Mouse (Mus musculus) intestine, embryonic 14.5 days (tissue): ENCODE data around the gene Abr. TPM values are rescaled to one million over a fixed set of nuclear protein-coding genes. Genes with fewer than 3 reads are reported as not detected.
A peak's percentile ranks its signal among the peaks of the same experiment; 100 is the strongest.

ENCODE experiments used
- ATAC-seq: fragments of 200-750 bp; cut with Nextera tagmentation; replicated peaks from 2 replicates; pipeline ENCODE4 v1.8.0; 2017; ENCODE audit warnings: low read depth, moderate number of reproducible peaks, moderate TSS enrichment, moderate library complexity; ENCODE audit not compliant: low FRiP score, low TSS enrichment
- DNase-seq: peaks from one replicate; pipeline ENCODE4 v3.0.0-alpha.2; 2018; ENCODE audit warnings: low spot score
- H3K27ac ChIP-seq: fragments of 300-500 bp; sonication (generic); 2 replicates; pipeline ENCODE4 v1.5.1; 2014; ENCODE audit warnings: low read depth, mild to moderate bottlenecking, control low read depth
- H3K27me3 ChIP-seq: fragments of 300-500 bp; sonication (generic); replicated peaks from 2 replicates; pipeline ENCODE4 v1.6.1; 2014; ENCODE audit warnings: low read length, control low read depth; ENCODE audit not compliant: control insufficient read depth, insufficient read depth
- H3K36me3 ChIP-seq: fragments of 300-500 bp; sonication (generic); 2 replicates; pipeline ENCODE4 v1.6.1; 2014; ENCODE audit warnings: low read length, control low read depth; ENCODE audit not compliant: control insufficient read depth, insufficient read depth
- H3K4me1 ChIP-seq: fragments of 300-500 bp; sonication (generic); replicated peaks from 2 replicates; pipeline ENCODE4 v1.6.1; 2014; ENCODE audit warnings: low read length, control low read depth, mixed read lengths; ENCODE audit not compliant: control insufficient read depth, insufficient read depth
- H3K4me2 ChIP-seq: fragments of 300-500 bp; sonication (generic); 2 replicates; pipeline ENCODE4 v1.6.1; 2014; ENCODE audit warnings: low read length
- H3K4me3 ChIP-seq: fragments of 300-500 bp; sonication (generic); 2 replicates; pipeline ENCODE4 v1.5.1; 2014; ENCODE audit warnings: low read depth, low read length, control low read depth, mixed read lengths
- H3K9ac ChIP-seq: fragments of 300-500 bp; sonication (generic); 2 replicates; pipeline ENCODE4 v1.6.1; 2014; ENCODE audit warnings: mild to moderate bottlenecking, low read length
- H3K9me3 ChIP-seq: fragments of 300-500 bp; sonication (generic); 2 replicates; pipeline ENCODE4 v1.6.1; 2016; ENCODE audit warnings: low read length, control low read depth; ENCODE audit not compliant: control insufficient read depth
- WGBS: fragments of 180-500 bp; shearing (Covaris S2); extraction: QIAGEN DNeasy Blood & Tissue Kit; methylation state at CpG from one replicate; pipeline ENCODE4 v1.1.7; 2014; 5-methylcytosine and 5-hydroxymethylcytosine counted together
- polyA plus RNA-seq: library from polyadenylated mRNA; unstranded; fragments of >200 nt; fragmentation: Nextera tagmentation; extraction: Ambion mirVana; gene quantifications from 2 replicates; pipeline ENCODE4 v1.2.1, GENCODE M21; 2014

Gene Abr
- polyA plus RNA-seq, 1 experiment from 2014 or later: 44.3 TPM

GRCm38 (mm10) chr11:76588032-76588431, 34.1 kb downstream of the Abr start:
- Histone ChIP-seq H3K4me2 (no peak overlapping the region), H3K36me3 (no peaks in the 10 kb centered on the region), H3K27me3 (no peaks in the 10 kb centered on the region), H3K9ac (no peak overlapping the region), H3K4me1 (0 out of 2 replicates have a peak, but pooled peaks cover 4% of the 10 kb centered on the region), H3K4me3 (no peak overlapping the region), H3K9me3 (no peaks in the 10 kb centered on the region), H3K27ac (no peak overlapping the region)
- DNase-seq: no peak
- 74% methylated on average over 2 of the region's 2 CpGs for WGBS
- no peak for ATAC-seq

- H3K27me3 ChIP-seq: no peaks in the 10 kb centered on the region
- H3K9me3 ChIP-seq: no peaks in the 10 kb centered on the region
- H3K4me2 ChIP-seq: no peak overlapping the region
- H3K27ac ChIP-seq: no peak overlapping the region
- ATAC-seq: no peak
- no peak overlapping the region for H3K9ac ChIP-seq
- H3K4me1 ChIP-seq: 0 out of 2 replicates have a peak, but pooled peaks cover 4% of the 10 kb centered on the region
- H3K4me3 ChIP-seq: no peak overlapping the region
- no peaks in the 10 kb centered on the region for H3K36me3 ChIP-seq
- DNase-seq: no peak
- WGBS: 83% methylated on average over 1 of the region's 1 CpGs
Measured at GRCm38 (mm10) chr11:76587333-76587732, 34.8 kb downstream of the Abr start.

GRCm38 (mm10) chr11:76586119-76586518, 36.0 kb downstream of the Abr start:
- Histone ChIP-seq H3K9ac (no peak overlapping the region), H3K36me3 (no peaks in the 10 kb centered on the region), H3K4me3 (no peak overlapping the region), H3K27ac (no peak overlapping the region), H3K4me1 (0 out of 2 replicates have a peak, but pooled peaks cover 4% of the 10 kb centered on the region), H3K9me3 (no peaks in the 10 kb centered on the region), H3K27me3 (no peaks in the 10 kb centered on the region), H3K4me2 (no peak overlapping the region)
- ATAC-seq (no peak), DNase-seq (no peak)
- WGBS: 30% methylated on average over 3 of the region's 3 CpGs

- Histone ChIP-seq H3K9ac (no peak overlapping the region), H3K4me2 (no peak overlapping the region), H3K27ac (no peak overlapping the region), H3K27me3 (no peaks in the 10 kb centered on the region), H3K4me1 (no peaks in the 10 kb centered on the region), H3K9me3 (0 out of 2 replicates have a peak, but pooled peaks cover 4% of the 10 kb centered on the region), H3K36me3 (no peaks in the 10 kb centered on the region), H3K4me3 (no peak overlapping the region)
- ATAC-seq (peak; percentile 72; the same call in 1 of the 2 replicates), DNase-seq (peak; percentile 98)
- 31% methylated on average over 12 of the region's 12 CpGs for WGBS
Measured at GRCm38 (mm10) chr11:76577588-76578257, 44.4 kb downstream of the Abr start.

- Histone ChIP-seq H3K9ac (no peak overlapping the region), H3K27me3 (no peaks in the 10 kb centered on the region), H3K36me3 (no peaks in the 10 kb centered on the region), H3K4me2 (no peak overlapping the region), H3K9me3 (0 out of 2 replicates have a peak, but pooled peaks cover 4% of the 10 kb centered on the region), H3K27ac (no peak overlapping the region), H3K4me3 (no peak overlapping the region), H3K4me1 (peaks cover 21% of the 10 kb centered on the region)
- ATAC-seq (no peak), DNase-seq (no peak)
- WGBS: 81% methylated on average over 6 of the region's 6 CpGs
Measured at GRCm38 (mm10) chr11:76572820-76573385, 49.2 kb downstream of the Abr start.

GRCm38 (mm10) chr11:76571613-76571929, 50.5 kb downstream of the Abr start:
- 4% methylated on average over 9 of the region's 9 CpGs for WGBS
- H3K4me3 ChIP-seq: peak overlapping the region; percentile 64
- peak overlapping the region; percentile 72 for H3K9ac ChIP-seq
- no peaks in the 10 kb centered on the region for H3K27me3 ChIP-seq
- H3K4me1 ChIP-seq: peaks cover 21% of the 10 kb centered on the region
- no peak overlapping the region for H3K27ac ChIP-seq
- DNase-seq (no peak), ATAC-seq (peak; percentile 51)
- peak overlapping the region; percentile 98 for H3K4me2 ChIP-seq
- H3K36me3 ChIP-seq: no peaks in the 10 kb centered on the region
- H3K9me3 ChIP-seq: 0 out of 2 replicates have a peak, but pooled peaks cover 4% of the 10 kb centered on the region

GRCm38 (mm10) chr11:76570741-76571612, 51.1 kb downstream of the Abr start:
- peak overlapping the region; percentile 64 for H3K4me3 ChIP-seq
- DNase-seq (peak; percentile 85), ATAC-seq (peak; percentile 84)
- H3K9ac ChIP-seq: peak overlapping the region; percentile 72
- H3K27ac ChIP-seq: no peak overlapping the region
- H3K4me1 ChIP-seq: peaks cover 21% of the 10 kb centered on the region
- under 1% methylated on average over 65 of the region's 66 CpGs for WGBS
- 0 out of 2 replicates have a peak, but pooled peaks cover 4% of the 10 kb centered on the region for H3K9me3 ChIP-seq
- H3K36me3 ChIP-seq: no peaks in the 10 kb centered on the region
- no peaks in the 10 kb centered on the region for H3K27me3 ChIP-seq
- peak overlapping the region; percentile 98 for H3K4me2 ChIP-seq

- no peaks in the 10 kb centered on the region for H3K27me3 ChIP-seq
- no peak for ATAC-seq
- no peaks in the 10 kb centered on the region for H3K36me3 ChIP-seq
- peak overlapping the region; percentile 98 for H3K4me2 ChIP-seq
- 14% methylated on average over 10 of the region's 10 CpGs for WGBS
- peak overlapping the region; percentile 72 for H3K9ac ChIP-seq
- H3K4me1 ChIP-seq: peaks cover 21% of the 10 kb centered on the region
- peak overlapping the region; percentile 64 for H3K4me3 ChIP-seq
- no peak for DNase-seq
- H3K9me3 ChIP-seq: 0 out of 2 replicates have a peak, but pooled peaks cover 4% of the 10 kb centered on the region
- no peak overlapping the region for H3K27ac ChIP-seq
Measured at GRCm38 (mm10) chr11:76570201-76570731, 51.8 kb downstream of the Abr start.
